Mouse (Mus musculus) heart, postnatal 4 days (tissue): ENCODE results near the gene Tmed3. TPM values are rescaled to one million over a fixed set of nuclear protein-coding genes. Genes with fewer than 3 reads are reported as not detected.

Source experiments
- DNase-seq: peaks from one replicate; pipeline ENCODE4 v3.0.0; 2021
- total RNA-seq, 2 experiments: library from RNA; stranded (reverse); gene quantifications; 2 replicates each; pipeline ENCODE4 v1.2.3; 2021

Tmed3 gene
- total RNA-seq, result 10 to 100 TPM; 35.4 to 36.2 TPM

DNA sequence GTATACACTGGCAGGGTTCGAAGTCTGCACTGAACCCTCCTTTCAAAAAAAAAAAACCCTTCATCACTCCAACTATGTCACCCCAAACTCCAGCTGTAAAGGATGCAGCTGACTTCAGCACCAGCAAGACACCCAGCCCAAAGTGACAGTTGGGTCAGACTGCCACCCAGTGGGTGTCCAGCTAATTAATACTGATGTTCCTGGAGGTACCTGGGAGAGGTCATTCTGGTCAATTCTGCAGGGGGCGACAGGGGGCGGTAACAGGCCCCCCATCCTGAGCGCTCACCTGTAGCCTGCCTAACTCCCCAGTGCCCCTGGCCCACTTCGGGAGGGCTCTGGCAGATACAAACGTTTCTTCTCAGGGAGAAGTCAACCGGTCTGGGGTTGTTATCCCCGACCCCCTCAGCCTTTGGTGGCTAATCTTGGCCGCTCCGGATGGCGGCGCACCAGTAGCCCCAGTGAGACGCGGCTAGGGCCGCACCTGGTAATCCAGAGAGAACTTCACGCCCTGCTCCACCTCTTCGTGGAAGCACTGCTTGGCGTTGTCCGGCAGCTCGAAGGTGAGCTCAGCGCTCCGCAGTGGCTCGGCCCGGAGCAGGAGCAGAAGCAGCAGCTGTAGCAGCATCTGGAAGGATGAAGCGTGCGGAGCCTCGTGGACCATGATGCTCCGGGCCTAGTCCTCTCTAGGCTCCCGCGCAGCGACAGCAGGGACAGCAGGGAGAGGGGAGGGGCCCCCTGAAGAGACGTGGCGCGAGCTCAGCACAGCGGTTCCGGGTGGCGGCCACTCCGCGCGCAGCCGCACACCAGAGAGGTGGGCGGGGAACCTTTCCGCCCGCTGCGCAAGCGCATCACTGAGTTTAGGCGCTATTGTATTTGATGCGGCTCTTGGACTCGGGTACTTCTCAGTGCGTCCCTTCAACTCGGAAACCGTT is at the start of gene Tmed3:
TSS of gene Tmed3 (minus strand) at position 804 of the 932 bp plus-strand sequence.
- DNase-seq, result peak; percentile 92

- no peak for DNase-seq
Observed at GRCm38 (mm10) chr9:89740041-89740440, 35.2 kb upstream of the Tmed3 start.

GRCm38 (mm10) chr9:89738295-89738694 is 33.4 kb upstream of the Tmed3 start, which contains the start of gene Ankrd34c:
Ankrd34c (minus strand) TSS chr9:89738475.
- DNase-seq, result no peak

GRCm38 (mm10) chr9:89737888-89738287 is 33.0 kb upstream of the Tmed3 start:
- DNase-seq, result no peak

DNA sequence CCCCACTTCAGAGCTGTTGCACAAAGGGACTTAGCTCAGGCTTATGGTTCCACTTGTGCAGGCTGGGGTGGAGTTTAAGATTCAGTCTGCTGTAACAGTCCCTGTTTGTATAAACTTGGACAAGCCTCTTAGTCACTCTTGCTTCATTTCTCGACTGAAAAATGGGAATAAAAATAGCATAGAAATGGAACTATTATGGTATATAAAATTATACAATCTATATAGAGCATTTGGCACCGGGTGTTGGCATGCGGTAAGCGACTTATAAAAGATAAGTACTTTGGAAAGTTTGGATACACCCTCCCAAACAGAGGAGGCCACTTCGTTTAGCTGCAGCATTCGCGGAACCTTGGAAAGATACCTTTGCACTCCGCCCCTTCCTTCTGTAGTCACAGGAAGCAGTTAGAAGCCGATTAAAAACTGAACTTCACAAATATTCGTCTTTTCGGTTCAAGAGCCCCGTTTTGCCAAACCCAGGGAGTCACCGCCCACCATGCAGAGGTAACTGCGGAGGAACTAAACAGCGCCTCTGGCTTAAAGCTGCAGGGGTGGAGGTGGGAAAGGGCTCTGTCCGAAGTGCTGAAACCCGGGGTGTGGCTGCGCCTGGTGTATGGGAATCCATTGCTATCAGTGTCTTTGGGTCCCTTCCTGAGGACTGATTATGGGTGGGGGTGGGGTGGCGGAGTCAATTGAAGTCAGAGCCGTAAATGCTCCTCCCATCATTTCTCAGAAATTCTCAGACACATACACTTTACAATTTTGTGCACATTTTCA is 32.3 kb upstream of the Tmed3 start:
- DNase-seq, result peak; percentile 59

DNA sequence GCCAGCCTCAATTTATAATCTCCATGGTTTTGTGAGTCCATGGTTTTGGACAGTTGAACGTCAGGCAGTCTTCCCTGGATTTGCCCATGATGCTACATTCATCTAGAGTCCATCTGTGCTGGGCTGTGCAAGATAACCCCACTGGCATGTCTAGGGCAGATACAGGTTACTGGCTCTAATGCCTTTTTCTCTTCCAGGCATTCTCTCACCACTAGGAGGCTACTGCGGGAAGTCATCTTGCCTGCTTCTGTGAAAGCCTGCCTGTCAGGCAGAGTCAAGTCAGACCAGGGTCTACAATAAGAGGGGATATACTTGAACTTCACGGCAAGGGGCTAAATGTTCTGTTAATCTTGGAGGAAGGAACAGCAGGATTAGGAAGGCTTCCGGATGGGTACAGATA is 2.0 kb upstream of the Tmed3 start:
- peak; percentile 16 for DNase-seq

- no peak for DNase-seq
Observed at GRCm38 (mm10) chr9:89705197-89705533, 297 bp upstream of the Tmed3 start.

DNA sequence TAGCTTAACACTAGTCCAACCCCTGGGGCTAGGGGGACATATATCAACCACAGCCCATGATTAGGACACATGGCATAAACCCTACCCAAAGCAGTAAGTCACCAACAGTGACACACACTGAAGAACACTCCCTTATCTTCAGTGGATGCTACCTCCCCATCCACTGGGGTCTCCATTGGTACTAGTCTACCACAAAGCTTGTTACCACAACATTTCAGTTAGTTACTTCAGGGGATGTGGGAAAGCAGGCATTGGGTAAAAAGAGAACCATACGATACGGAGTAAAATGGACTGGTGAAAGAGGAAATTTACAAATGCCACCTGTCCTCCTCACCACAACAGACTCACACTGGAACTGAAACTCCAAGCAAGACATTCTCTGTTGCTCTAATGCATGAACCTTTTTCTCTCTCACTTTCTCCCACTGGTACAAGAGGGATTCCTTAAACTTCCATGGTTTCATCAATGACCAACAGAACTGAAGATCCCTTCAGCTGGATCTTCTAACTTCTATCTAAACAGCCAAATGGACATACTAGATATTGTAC is 3.9 kb downstream of the Tmed3 start:
- no peak for DNase-seq

DNA sequence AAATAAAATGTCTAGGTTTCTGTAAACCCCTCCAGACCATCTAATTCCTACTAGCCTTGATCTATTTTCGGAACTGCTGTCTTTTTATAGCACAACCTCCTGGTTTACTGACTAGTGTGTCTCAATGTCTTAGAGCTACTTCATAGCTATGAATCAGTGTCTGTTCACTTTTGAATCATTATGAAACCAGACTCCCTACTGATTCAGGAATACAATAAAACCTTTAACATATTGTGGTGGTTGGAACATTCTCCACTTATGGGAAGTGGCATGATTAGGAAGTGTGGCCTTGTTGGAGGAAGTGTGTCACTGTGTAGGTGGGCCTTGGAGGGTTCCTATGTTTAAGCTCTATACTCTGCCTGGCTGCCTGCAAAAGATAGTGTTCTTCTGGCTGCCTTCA is 9.7 kb downstream of the Tmed3 start:
- DNase-seq, result no peak

- no peak for DNase-seq
Observed at GRCm38 (mm10) chr9:89693670-89694069, 11.2 kb downstream of the Tmed3 start.

DNA sequence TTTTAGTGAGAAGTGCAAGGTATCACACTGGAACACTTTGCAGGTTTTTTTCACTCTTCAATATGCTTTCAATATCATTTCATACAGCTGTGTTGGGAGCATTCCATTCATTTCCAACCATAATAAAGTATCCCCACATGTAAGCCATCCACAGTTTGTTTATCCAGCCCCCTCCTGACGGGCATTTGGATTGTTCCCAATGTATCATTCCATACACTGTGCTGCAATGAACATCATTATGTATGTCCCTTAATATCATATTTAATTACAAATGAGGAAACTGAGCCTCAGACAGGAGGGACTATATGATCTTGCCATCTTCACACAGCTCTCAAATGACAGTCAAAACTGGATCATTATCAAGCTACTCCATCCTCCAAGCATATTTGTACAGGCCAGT is 15.7 kb downstream of the Tmed3 start:
- no peak for DNase-seq

- DNase-seq, result no peak
Observed at GRCm38 (mm10) chr9:89687503-89688226, 17.2 kb downstream of the Tmed3 start.

DNA sequence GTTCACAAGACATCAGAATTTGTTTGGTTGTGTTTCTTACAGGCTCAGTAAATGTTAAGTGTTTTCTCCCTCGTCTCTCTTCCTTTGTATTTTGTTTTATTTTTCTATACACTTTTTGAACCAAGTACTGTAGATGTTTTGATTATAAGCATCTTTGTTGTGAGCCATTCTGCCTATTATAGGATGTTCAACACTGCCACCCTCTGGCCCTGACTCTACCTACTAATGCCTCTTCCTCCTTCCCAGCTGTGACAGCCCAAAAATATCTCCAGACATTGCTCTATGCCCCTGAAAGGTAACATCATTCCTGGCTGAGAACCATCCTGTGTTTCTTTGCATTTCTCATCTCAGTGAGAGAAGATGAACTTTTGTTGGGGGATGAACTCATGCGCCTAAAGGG is 18.6 kb downstream of the Tmed3 start:
- no peak for DNase-seq

DNA sequence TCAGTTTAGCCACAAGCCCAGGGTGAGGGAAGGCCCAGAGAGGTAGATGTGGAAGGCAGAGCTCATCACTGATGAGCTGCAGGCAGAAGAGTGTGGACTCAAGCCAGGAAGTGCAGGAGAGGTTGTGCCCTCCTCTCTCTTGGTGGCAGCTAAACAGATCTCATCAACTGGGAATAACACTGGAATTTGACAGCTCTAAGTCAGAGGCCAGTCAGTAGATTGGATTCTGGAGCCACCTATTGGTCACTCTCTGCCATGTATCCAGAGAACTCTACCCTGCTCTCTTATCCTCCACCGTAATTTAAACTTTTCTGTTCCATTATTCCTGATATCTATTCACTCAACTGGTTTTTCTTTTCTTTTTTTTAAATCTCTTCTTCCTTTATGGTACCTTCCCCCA is 25.9 kb downstream of the Tmed3 start:
- peak; percentile 31 for DNase-seq

DNA sequence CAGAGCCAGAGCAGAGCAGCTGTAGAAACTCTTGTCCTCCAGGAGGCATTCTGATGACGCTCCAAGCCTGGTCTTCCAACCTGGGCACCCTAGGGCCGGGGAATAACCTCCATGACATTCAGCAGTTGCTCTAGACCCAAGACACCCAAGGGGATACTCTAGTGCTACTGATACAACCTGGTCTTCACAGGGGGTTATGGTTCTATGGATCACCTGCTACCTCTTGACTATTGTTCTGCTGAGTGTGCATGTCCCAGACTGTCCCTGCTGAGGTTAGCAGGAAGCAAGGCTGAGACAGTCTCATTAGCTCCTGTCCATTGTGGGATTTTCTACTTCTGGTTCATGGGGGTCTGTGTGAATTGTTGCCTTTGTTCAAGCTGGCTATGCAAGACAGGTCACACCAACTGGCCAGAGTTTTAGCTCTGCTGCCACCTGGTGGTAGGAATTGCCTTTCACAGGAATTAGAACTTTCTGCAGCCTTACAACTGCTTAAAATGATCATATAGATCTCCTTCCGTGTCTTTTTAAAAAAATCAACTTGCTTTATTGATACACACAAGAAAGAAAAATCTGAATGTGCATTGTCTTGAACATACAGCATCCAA is 30.8 kb downstream of the Tmed3 start:
- DNase-seq, result peak; percentile 84

DNA sequence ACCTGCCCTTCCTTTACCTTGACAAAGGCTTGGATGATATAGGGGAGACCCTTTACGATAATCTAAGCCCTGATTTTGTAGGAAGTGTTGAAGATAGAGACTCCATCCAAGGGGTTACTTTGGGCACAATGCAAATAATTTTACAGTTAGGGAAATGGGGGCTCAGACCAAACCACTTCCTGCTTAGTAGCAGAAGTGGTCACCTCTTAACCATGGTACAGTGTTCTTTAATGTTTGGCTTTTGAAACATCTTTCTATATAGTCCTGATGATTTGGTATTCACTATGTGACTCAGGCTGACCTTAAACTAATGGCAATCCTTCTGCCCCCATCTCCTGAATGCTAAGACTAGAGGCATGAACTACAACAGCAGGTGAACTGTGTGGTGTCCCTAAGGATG is 31.5 kb downstream of the Tmed3 start:
- no peak for DNase-seq

DNA sequence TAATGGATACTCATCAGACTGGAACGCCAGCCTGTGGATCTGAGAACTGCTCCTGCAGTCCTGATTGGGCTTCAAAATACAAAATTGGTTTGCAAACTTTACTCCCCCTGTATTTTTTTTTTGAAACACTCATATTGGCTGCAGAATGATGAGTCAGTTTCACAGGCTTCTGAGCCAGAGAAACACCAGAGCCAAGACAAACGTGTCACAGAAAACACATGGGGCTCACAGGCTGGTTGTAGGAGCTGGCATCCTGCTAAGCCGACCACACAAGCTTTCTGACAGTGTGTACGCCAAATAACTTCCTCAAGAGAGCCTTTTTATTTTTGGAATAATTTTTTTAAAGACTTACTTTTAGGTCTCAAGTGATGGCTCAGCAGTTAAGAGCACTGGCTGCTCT is 35.0 kb downstream of the Tmed3 start:
- no peak for DNase-seq

DNA sequence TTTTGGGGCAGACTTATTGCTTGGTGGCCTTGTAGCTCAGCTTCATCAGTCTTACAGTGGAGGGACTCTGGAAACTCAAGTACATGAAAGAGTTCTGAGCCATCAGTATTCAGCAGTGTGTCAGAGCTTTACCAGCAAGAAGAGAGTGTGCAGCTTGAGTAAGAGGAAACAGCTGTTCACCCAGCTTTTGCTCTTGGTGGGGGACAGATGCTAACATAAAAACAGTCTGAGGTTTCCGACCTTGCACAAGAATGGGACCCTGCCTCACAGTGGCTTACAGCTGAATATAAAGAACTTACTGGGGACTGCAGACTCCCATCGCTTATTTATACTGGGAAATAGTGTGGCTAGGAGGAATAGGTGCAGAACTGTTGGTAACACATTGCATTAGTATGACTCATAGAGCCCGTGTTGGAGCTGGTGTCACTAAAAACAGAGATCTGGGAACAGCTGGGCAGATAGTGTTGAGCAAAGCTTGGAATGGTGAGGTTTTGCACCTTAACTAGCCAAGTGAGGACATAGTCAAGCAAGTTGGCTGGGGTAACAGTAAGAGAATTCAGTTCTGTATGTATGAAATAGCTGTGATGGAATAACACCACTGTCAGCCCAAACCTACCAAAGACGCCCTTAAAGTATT is 37.4 kb downstream of the Tmed3 start:
- DNase-seq, result no peak

GRCm38 (mm10) chr9:89650913-89651312 is 54.0 kb downstream of the Tmed3 start:
- DNase-seq, result no peak
